Mouse (Mus musculus) hindbrain, embryonic 11.5 days (tissue): ENCODE measurements at regions not wholly inside any gene's neighbourhood (a gene's known extent, or its start where the extent isn't known, plus 50 kb on each side); places are given as distances from the start of the nearest gene placed in this dataset.

ENCODE experiments used
- ATAC-seq: fragments of 200-750 bp; cut with Nextera tagmentation; 2 replicates; pipeline ENCODE4 v1.8.0; 2017; ENCODE audit warnings: mild to moderate bottlenecking, moderate TSS enrichment, moderate library complexity; ENCODE audit not compliant: low FRiP score
- DNase-seq: peaks from one replicate; pipeline ENCODE4 v3.0.0-alpha.2; 2015; ENCODE audit warnings: low spot score
- H3K27ac ChIP-seq: fragments of 300-500 bp; sonication (generic); 2 replicates; pipeline ENCODE4 v1.5.1; 2014; ENCODE audit warnings: mild to moderate bottlenecking, low read depth, low read length
- H3K27me3 ChIP-seq: fragments of 300-500 bp; sonication (generic); 2 replicates; pipeline ENCODE4 v1.6.1; 2014; ENCODE audit warnings: mild to moderate bottlenecking, low read length, moderate library complexity, mixed read lengths; ENCODE audit not compliant: control insufficient read depth, insufficient read depth
- H3K36me3 ChIP-seq: fragments of 300-500 bp; sonication (generic); 2 replicates; pipeline ENCODE4 v1.6.1; 2014; ENCODE audit warnings: mild to moderate bottlenecking, low read length, moderate library complexity, mixed read lengths; ENCODE audit not compliant: control insufficient read depth, insufficient read depth
- H3K4me1 ChIP-seq: fragments of 300-500 bp; sonication (generic); replicated peaks from 2 replicates; pipeline ENCODE4 v1.6.1; 2014; ENCODE audit warnings: low read length, mixed read lengths; ENCODE audit not compliant: control insufficient read depth, insufficient read depth
- H3K4me2 ChIP-seq: fragments of 300-500 bp; sonication (generic); replicated peaks from 2 replicates; pipeline ENCODE4 v1.6.1; 2014; ENCODE audit warnings: mild to moderate bottlenecking, low read depth, low read length
- H3K4me3 ChIP-seq: fragments of 300-500 bp; sonication (generic); 2 replicates; pipeline ENCODE4 v1.5.1; 2014; ENCODE audit warnings: low read depth, low read length
- H3K9ac ChIP-seq: fragments of 300-500 bp; sonication (generic); 2 replicates; pipeline ENCODE4 v1.6.1; 2014; ENCODE audit warnings: low read depth, low read length
- H3K9me3 ChIP-seq: fragments of 300-500 bp; sonication (generic); 2 replicates; pipeline ENCODE4 v1.6.1; 2016; ENCODE audit warnings: low read length; ENCODE audit not compliant: control insufficient read depth
- WGBS: fragments of 180-500 bp; shearing (Covaris S2); extraction: QIAGEN DNeasy Blood & Tissue Kit; methylation state at CpG from one replicate; pipeline ENCODE4 v1.1.7; 2014; 5-methylcytosine and 5-hydroxymethylcytosine counted together

DNA sequence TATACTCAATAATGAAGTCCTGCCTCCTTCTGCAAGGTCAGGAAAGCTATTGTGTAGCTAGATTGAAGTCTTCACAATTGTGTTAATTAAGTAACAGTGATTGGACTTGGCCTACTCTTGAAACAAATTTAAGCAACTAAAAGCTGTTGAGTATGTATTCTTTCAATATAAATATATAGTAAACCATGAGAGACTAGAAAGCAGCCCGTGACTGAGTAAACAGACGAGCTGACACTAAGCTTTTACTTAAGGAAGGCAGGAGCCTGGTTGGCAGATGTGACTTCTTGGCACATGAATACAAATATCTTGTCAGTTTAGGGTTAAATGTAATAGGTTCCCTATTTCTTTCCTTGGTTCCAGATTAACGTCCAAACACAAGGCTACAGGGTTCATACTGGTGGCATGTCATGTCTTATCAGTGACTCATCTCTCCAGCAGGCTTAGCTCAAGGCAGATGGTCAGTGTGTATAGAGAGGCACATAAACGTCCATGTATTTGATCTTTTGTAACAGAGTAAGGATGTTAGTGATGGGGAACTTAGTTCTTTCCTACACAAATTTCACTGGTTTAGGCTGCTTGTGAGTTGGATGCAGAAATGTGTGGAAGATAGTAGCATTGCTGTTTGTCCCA, 184.7 kb downstream of the Etaa1 start:
- H3K9me3 ChIP-seq = no peaks in the 10 kb centered on the region
- no peak overlapping the region for H3K4me3 ChIP-seq
- ATAC-seq (no peak), DNase-seq (no peak)
- H3K9ac ChIP-seq = no peak overlapping the region
- 64% methylated on average over 4 of the region's 4 CpGs for WGBS
- H3K27me3 ChIP-seq = no peaks in the 10 kb centered on the region
- H3K27ac ChIP-seq = no peak overlapping the region
- no peaks in the 10 kb centered on the region for H3K36me3 ChIP-seq
- no peaks in the 10 kb centered on the region for H3K4me1 ChIP-seq
- H3K4me2 ChIP-seq = no peak overlapping the region

DNA sequence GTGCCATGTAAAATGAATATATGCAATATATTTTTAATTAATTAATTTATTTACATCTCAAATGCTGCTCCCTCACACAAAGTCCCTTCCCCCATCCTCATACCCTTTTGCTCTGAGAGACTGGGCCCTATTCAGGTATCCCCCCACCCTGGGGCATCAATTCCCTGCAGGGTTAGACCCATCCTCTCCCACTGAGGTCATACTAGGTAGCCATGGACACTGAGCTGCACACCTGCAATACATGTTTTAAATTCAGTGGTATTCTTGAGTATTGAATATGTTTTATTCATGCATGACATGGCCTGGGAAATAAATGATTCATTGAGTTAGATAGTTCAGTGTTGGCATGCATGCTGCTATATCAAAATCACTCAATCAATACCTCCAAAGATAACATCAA, 156.0 kb downstream of the Etaa1 start:
- no peaks in the 10 kb centered on the region for H3K4me1 ChIP-seq
- H3K27me3 ChIP-seq = no peaks in the 10 kb centered on the region
- DNase-seq (no peak), ATAC-seq (no peak)
- no peak overlapping the region for H3K27ac ChIP-seq
- no peaks in the 10 kb centered on the region for H3K36me3 ChIP-seq
- H3K4me3 ChIP-seq = no peak overlapping the region
- no peaks in the 10 kb centered on the region for H3K9me3 ChIP-seq
- no peak overlapping the region for H3K9ac ChIP-seq
- H3K4me2 ChIP-seq = no peak overlapping the region

GRCm38 (mm10) chr11:17807851-17808250, 145.8 kb downstream of the Etaa1 start:
- H3K4me3 ChIP-seq = no peak overlapping the region
- H3K9me3 ChIP-seq = no peaks in the 10 kb centered on the region
- WGBS = 87% methylated on average over 3 of the region's 3 CpGs

GRCm38 (mm10) chr11:17811829-17812559, 141.7 kb downstream of the Etaa1 start:
- Histone ChIP-seq H3K36me3 (no peaks in the 10 kb centered on the region), H3K27ac (no peak overlapping the region), H3K9me3 (no peaks in the 10 kb centered on the region), H3K9ac (no peak overlapping the region), H3K4me3 (no peak overlapping the region), H3K27me3 (no peaks in the 10 kb centered on the region), H3K4me2 (no peak overlapping the region), H3K4me1 (no peaks in the 10 kb centered on the region)
- 83% methylated on average over 8 of the region's 8 CpGs for WGBS
- DNase-seq (no peak), ATAC-seq (peak; percentile 45; the same call in 1 of the 2 replicates)

More at GRCm38 (mm10) chr11:17807851-17808250, 145.8 kb downstream of the Etaa1 start:
- DNase-seq (no peak), ATAC-seq (no peak)
- no peak overlapping the region for H3K9ac ChIP-seq
- H3K27ac ChIP-seq = no peak overlapping the region
- H3K4me1 ChIP-seq = no peaks in the 10 kb centered on the region
- H3K4me2 ChIP-seq = no peak overlapping the region
- no peaks in the 10 kb centered on the region for H3K27me3 ChIP-seq
- no peaks in the 10 kb centered on the region for H3K36me3 ChIP-seq

DNA sequence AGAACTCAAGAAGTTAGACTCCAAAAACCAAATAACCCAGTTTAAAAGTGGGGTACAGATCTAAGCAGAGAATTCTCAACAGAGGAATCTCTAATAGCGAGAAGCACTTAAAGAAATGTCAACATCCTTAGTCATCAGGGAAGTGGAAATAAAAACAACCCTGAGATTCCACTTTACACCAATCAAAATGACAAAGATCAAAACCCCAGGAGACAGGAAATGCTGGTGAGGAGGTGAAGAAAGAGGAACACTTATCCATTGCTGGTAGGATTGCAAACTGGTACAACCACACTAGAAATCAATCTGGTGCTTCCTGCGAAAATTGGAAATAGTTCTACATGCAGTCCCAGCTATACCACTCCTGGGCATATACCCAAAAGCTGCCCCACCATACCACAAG, 111.0 kb downstream of the Etaa1 start:
- ATAC-seq = no peak
- H3K9me3 ChIP-seq = no peaks in the 10 kb centered on the region
- H3K4me2 ChIP-seq = no peak overlapping the region
- no peaks in the 10 kb centered on the region for H3K36me3 ChIP-seq
- WGBS = 73% methylated on average over 2 of the region's 2 CpGs
- no peak for DNase-seq
- no peak overlapping the region for H3K9ac ChIP-seq
- no peaks in the 10 kb centered on the region for H3K27me3 ChIP-seq
- no peak overlapping the region for H3K4me3 ChIP-seq
- H3K27ac ChIP-seq = no peak overlapping the region
- H3K4me1 ChIP-seq = no peaks in the 10 kb centered on the region

GRCm38 (mm10) chr11:17852405-17852804, 101.3 kb downstream of the Etaa1 start:
- no peak overlapping the region for H3K9ac ChIP-seq
- DNase-seq = peak; percentile 58
- H3K4me3 ChIP-seq = no peak overlapping the region
- no peaks in the 10 kb centered on the region for H3K27me3 ChIP-seq
- H3K36me3 ChIP-seq = no peaks in the 10 kb centered on the region
- ATAC-seq = no peak
- no peak overlapping the region for H3K4me2 ChIP-seq
- 53% methylated on average over 7 of the region's 7 CpGs for WGBS
- H3K4me1 ChIP-seq = no peaks in the 10 kb centered on the region
- H3K27ac ChIP-seq = no peak overlapping the region
- H3K9me3 ChIP-seq = no peaks in the 10 kb centered on the region

DNA sequence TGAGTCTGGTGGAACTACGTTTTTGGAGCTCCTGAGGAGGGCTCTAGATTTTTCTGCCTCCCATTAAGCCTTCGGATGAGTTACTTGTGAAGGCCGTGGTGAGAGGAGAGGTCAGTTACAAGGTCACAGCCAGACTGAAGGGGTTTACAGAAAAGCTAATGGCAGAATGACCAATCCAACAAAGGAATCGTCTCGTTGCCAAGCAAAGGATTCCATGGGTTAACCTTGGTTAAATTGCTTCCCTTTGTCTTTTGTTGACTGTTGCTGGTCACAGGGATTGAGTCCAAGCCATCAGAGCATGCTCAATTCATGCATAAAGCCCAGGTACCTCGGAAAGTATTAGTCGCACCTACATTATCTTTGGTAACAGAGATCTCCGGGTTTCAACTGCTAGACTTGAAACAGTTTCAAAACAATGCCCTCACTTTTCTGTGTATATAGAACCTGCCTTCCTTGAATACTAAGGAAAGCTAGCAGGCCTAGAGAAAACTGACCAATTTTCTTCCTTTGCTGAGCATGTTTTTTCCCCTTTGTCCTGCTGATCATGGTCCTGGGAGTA, 100.3 kb downstream of the Etaa1 start:
- Histone ChIP-seq H3K27ac (no peak overlapping the region), H3K9me3 (no peaks in the 10 kb centered on the region), H3K9ac (no peak overlapping the region), H3K4me2 (no peak overlapping the region), H3K36me3 (no peaks in the 10 kb centered on the region), H3K4me1 (no peaks in the 10 kb centered on the region), H3K4me3 (no peak overlapping the region), H3K27me3 (no peaks in the 10 kb centered on the region)
- 34% methylated on average over 8 of the region's 8 CpGs for WGBS
- DNase-seq = no peak
- no peak for ATAC-seq

- H3K4me3 ChIP-seq = no peak overlapping the region
- 66% methylated on average over 3 of the region's 3 CpGs for WGBS
- no peak overlapping the region for H3K9ac ChIP-seq
- H3K9me3 ChIP-seq = no peaks in the 10 kb centered on the region
- H3K4me1 ChIP-seq = no peaks in the 10 kb centered on the region
- DNase-seq (no peak), ATAC-seq (no peak)
- no peaks in the 10 kb centered on the region for H3K36me3 ChIP-seq
- H3K27me3 ChIP-seq = no peaks in the 10 kb centered on the region
- H3K4me2 ChIP-seq = no peak overlapping the region
- no peak overlapping the region for H3K27ac ChIP-seq
Observed at GRCm38 (mm10) chr11:17853832-17854231, 99.8 kb downstream of the Etaa1 start.
